Mouse (Mus musculus) myocyte (in vitro differentiated cells): ENCODE measurements around the gene Iqschfp. TPM values are rescaled to one million over a fixed set of nuclear protein-coding genes. Genes with fewer than 3 reads are reported as not detected.

Source experiments
- H3K27me3 ChIP-seq: one replicate; pipeline ENCODE4 v1.6.1; 2011; ENCODE audit not compliant: control insufficient read depth, insufficient read depth, insufficient read length
- H3K36me3 ChIP-seq: one replicate; pipeline ENCODE4 v1.6.1; 2011; ENCODE audit not compliant: control insufficient read depth, insufficient read depth
- H3K4me2 ChIP-seq: one replicate; pipeline ENCODE4 v1.6.1; 2011; ENCODE audit warnings: low read depth, control low read depth
- H3K4me3 ChIP-seq: one replicate; pipeline ENCODE4 v1.5.1; 2011; ENCODE audit warnings: mild to moderate bottlenecking, control low read depth, moderate library complexity
- H3K79me2 ChIP-seq: one replicate; pipeline ENCODE4 v1.6.1; 2011; ENCODE audit not compliant: control insufficient read depth, insufficient read depth
- H3ac ChIP-seq: one replicate; pipeline ENCODE4 v1.6.1; 2011; ENCODE audit not compliant: control insufficient read depth, insufficient read length
- CEBPB ChIP-seq: IDR thresholded peaks from 2 replicates; pipeline ENCODE4 v1.6.1; 2011; ENCODE audit warnings: mild to moderate bottlenecking, moderate library complexity; ENCODE audit not compliant: poor library complexity, insufficient read depth, severe bottlenecking
- E2F4 ChIP-seq: IDR thresholded peaks from one replicate; pipeline ENCODE4 v1.6.1; 2011; ENCODE audit warnings: mild to moderate bottlenecking, control low read depth, moderate library complexity; ENCODE audit not compliant: insufficient read depth
- MAX ChIP-seq: IDR thresholded peaks from one replicate; pipeline ENCODE4 v1.6.1; 2011; ENCODE audit warnings: low read depth, mild to moderate bottlenecking, control low read depth
- MYOD1 ChIP-seq, 3 experiments: IDR thresholded peaks; one replicate each; pipeline ENCODE4 v1.6.1; 2011; ENCODE audit warnings: control low read depth in 2 of 3, low read depth in 2 of 3, mild to moderate bottlenecking in 2 of 3, moderate library complexity in 1 of 3; ENCODE audit not compliant: insufficient read length in 2 of 3, control insufficient read depth in 1 of 3
- MYOG ChIP-seq, 3 experiments: IDR thresholded peaks; one replicate each; pipeline ENCODE4 v1.6.1; 2011; ENCODE audit warnings: control low read depth in 2 of 3, low read depth in 2 of 3, mild to moderate bottlenecking in 2 of 3; ENCODE audit not compliant: insufficient read length in 2 of 3, control insufficient read depth in 1 of 3, insufficient read depth in 1 of 3
- POLR2A ChIP-seq: IDR thresholded peaks from one replicate; pipeline ENCODE4 v1.6.1; 2011; ENCODE audit warnings: low read depth, mild to moderate bottlenecking, control low read depth, moderate library complexity; ENCODE audit not compliant: insufficient read length
- POLR2AphosphoS2 ChIP-seq: IDR thresholded peaks from one replicate; pipeline ENCODE4 v1.6.1; 2011; ENCODE audit warnings: low read depth, control low read depth; ENCODE audit not compliant: insufficient read length
- REST ChIP-seq: IDR thresholded peaks from one replicate; pipeline ENCODE4 v1.6.1; 2011; ENCODE audit warnings: mild to moderate bottlenecking, control low read depth, moderate library complexity; ENCODE audit not compliant: insufficient read depth, insufficient read length
- SRF ChIP-seq: IDR thresholded peaks from one replicate; pipeline ENCODE4 v1.6.1; 2011; ENCODE audit warnings: low read depth; ENCODE audit not compliant: control insufficient read depth, insufficient read length
- TCF12 ChIP-seq: IDR thresholded peaks from one replicate; pipeline ENCODE4 v1.6.1; 2011; ENCODE audit warnings: mild to moderate bottlenecking, control low read depth; ENCODE audit not compliant: poor library complexity, insufficient read depth, severe bottlenecking
- TCF3 ChIP-seq: IDR thresholded peaks from one replicate; pipeline ENCODE4 v1.6.1; 2011; ENCODE audit warnings: low read depth, control low read depth; ENCODE audit not compliant: insufficient read length
- USF1 ChIP-seq: IDR thresholded peaks from one replicate; pipeline ENCODE4 v1.6.1; 2011; ENCODE audit warnings: low read depth, mild to moderate bottlenecking, control low read depth, moderate library complexity
- polyA plus RNA-seq: library from polyadenylated mRNA; unstranded; fragments of >200 nt; fragmentation: generic; extraction: Trizol; gene quantifications from one replicate; pipeline ENCODE4 v1.2.1, GENCODE M21; 2012; ENCODE audit warnings: missing spikeins

Gene Iqschfp
- polyA plus RNA-seq, 1 experiment: not detected

- H3K4me2 ChIP-seq: no peak overlapping the region
- H3K4me3 ChIP-seq: no peak overlapping the region
- no peaks in the 10 kb centered on the region for H3K36me3 ChIP-seq
- no peaks in the 10 kb centered on the region for H3K79me2 ChIP-seq
- H3ac ChIP-seq: no peak overlapping the region
- no peaks in the 10 kb centered on the region for H3K27me3 ChIP-seq
- TF ChIP-seq SRF (no peak), MAX (no peak), MYOD1 (IDR thresholded peaks at IDR 0.05; ENCODE audit: control insufficient read depth in 1 of 3, insufficient read length in 2 of 3, low read depth in 2 of 3) (no peak), POLR2AphosphoS2 (no peak), TCF3 (no peak), TCF12 (no peak), REST (no peak), E2F4 (no peak), MYOG (IDR thresholded peaks at IDR 0.05; ENCODE audit: control insufficient read depth in 1 of 3, insufficient read depth in 1 of 3, insufficient read length in 2 of 3, low read depth in 2 of 3) (no peak), CEBPB (no peak), USF1 (no peak), POLR2A (no peak)
These were observed 585.4 kb downstream of the Iqschfp start for GRCm38 (mm10) chr3:68477478-68477877.

GRCm38 (mm10) chr3:68479266-68479665 lies 587.2 kb downstream of the Iqschfp start:
- no peak overlapping the region for H3ac ChIP-seq
- H3K79me2 ChIP-seq: no peaks in the 10 kb centered on the region
- H3K4me2 ChIP-seq: no peak overlapping the region
- no peaks in the 10 kb centered on the region for H3K36me3 ChIP-seq
- H3K4me3 ChIP-seq: no peak overlapping the region
- no peaks in the 10 kb centered on the region for H3K27me3 ChIP-seq
- TF ChIP-seq POLR2A: no peak
- TF ChIP-seq TCF3: no peak
- no peak for TF ChIP-seq POLR2AphosphoS2

- no peaks in the 10 kb centered on the region for H3K79me2 ChIP-seq
- H3K4me2 ChIP-seq: no peak overlapping the region
- no peaks in the 10 kb centered on the region for H3K36me3 ChIP-seq
- TF ChIP-seq MYOD1 (IDR thresholded peaks at IDR 0.05; ENCODE audit: control insufficient read depth in 1 of 3, insufficient read length in 2 of 3, low read depth in 2 of 3): no peak
- TF ChIP-seq CEBPB: no peak
- TF ChIP-seq POLR2A: no peak
- no peak for TF ChIP-seq MAX
- no peak for TF ChIP-seq REST
- no peak for TF ChIP-seq POLR2AphosphoS2
- TF ChIP-seq MYOG (IDR thresholded peaks at IDR 0.05; ENCODE audit: control insufficient read depth in 1 of 3, insufficient read depth in 1 of 3, insufficient read length in 2 of 3, low read depth in 2 of 3): no peak
- no peak for TF ChIP-seq USF1
- no peak for TF ChIP-seq SRF
- no peak for TF ChIP-seq TCF12
- TF ChIP-seq E2F4: no peak
- H3K27me3 ChIP-seq: no peaks in the 10 kb centered on the region
- no peak overlapping the region for H3ac ChIP-seq
- H3K4me3 ChIP-seq: no peak overlapping the region
These were observed 591.5 kb downstream of the Iqschfp start for GRCm38 (mm10) chr3:68483517-68483916.

GRCm38 (mm10) chr3:68484021-68484420 lies 592.0 kb downstream of the Iqschfp start:
- no peaks in the 10 kb centered on the region for H3K79me2 ChIP-seq
- TF ChIP-seq REST (no peak), SRF (no peak), TCF3 (no peak)

GRCm38 (mm10) chr3:68484561-68484960 lies 592.5 kb downstream of the Iqschfp start:
- Histone ChIP-seq H3K27me3 (no peaks in the 10 kb centered on the region), H3ac (no peak overlapping the region), H3K4me3 (no peak overlapping the region), H3K4me2 (no peak overlapping the region), H3K36me3 (no peaks in the 10 kb centered on the region), H3K79me2 (no peaks in the 10 kb centered on the region)
- TF ChIP-seq MYOG (IDR thresholded peaks at IDR 0.05; ENCODE audit: control insufficient read depth in 1 of 3, insufficient read depth in 1 of 3, insufficient read length in 2 of 3, low read depth in 2 of 3) (no peak), MAX (no peak), REST (no peak), TCF3 (no peak), CEBPB (no peak), TCF12 (no peak), POLR2AphosphoS2 (no peak), USF1 (no peak), E2F4 (no peak)

More at GRCm38 (mm10) chr3:68484021-68484420, 592.0 kb downstream of the Iqschfp start:
- Histone ChIP-seq H3K36me3 (no peaks in the 10 kb centered on the region), H3K4me2 (no peak overlapping the region), H3K27me3 (no peaks in the 10 kb centered on the region), H3K4me3 (no peak overlapping the region), H3ac (no peak overlapping the region)
